In genomic region chr3:116229336-116229735, GRCm38 (mm10) we compare ENCODE assay signal across 32 mouse cellular contexts. TPM values are rescaled to one million over a fixed set of nuclear protein-coding genes. Genes with fewer than 3 reads are reported as not detected.
DNase-seq lines count a peak whose midpoint lies in the region; ATAC-seq and TF ChIP-seq lines count a peak whose summit lies in the region.
"Had no signal": no experiment of that assay in that cellular context is flagged by ENCODE, and none has a peak within 500 bp of the region (broad histone marks: within the 10 kb centered on the region; RNA-seq: fewer than 3 reads in every experiment).

No protein-coding gene starts in this region.

- no peak for TF ChIP-seq CTCF in midbrain, postnatal 0 days (IDR thresholded peaks at IDR 0.05)

- no peak overlapping the region for H3K4me2 ChIP-seq in forebrain, embryonic 12.5 days
- no peak overlapping the region for H3K4me2 ChIP-seq in forebrain, embryonic 14.5 days (ENCODE audit: low read length)
- H3K4me2 ChIP-seq in liver, embryonic 11.5 days, result no peak overlapping the region
- H3K4me2 ChIP-seq in liver, embryonic 12.5 days, result no peak overlapping the region
- no peak overlapping the region for H3K4me2 ChIP-seq in embryonic facial prominence, embryonic 11.5 days (ENCODE audit: low read depth, low read length)
- no peak overlapping the region for H3K4me2 ChIP-seq in midbrain, postnatal 0 days (ENCODE audit: low read depth, low read length, poor library complexity, severe bottlenecking)
- H3K4me2 ChIP-seq: heart, embryonic 13.5 days; hindbrain, embryonic 15.5 days; kidney, embryonic 15.5 days; stomach, embryonic 15.5 days had no signal

- H3K27me3 ChIP-seq in forebrain, embryonic 12.5 days, result no peaks in the 10 kb centered on the region
- no peaks in the 10 kb centered on the region for H3K27me3 ChIP-seq in forebrain, embryonic 14.5 days (replicated peaks; ENCODE audit: control insufficient read depth, insufficient read depth, low read length)
- no peaks in the 10 kb centered on the region for H3K27me3 ChIP-seq in liver, embryonic 11.5 days (replicated peaks; ENCODE audit: control insufficient read depth, insufficient read depth, low read length)
- no peaks in the 10 kb centered on the region for H3K27me3 ChIP-seq in liver, embryonic 12.5 days (replicated peaks)
- no peaks in the 10 kb centered on the region for H3K27me3 ChIP-seq in embryonic facial prominence, embryonic 11.5 days (ENCODE audit: control insufficient read depth, insufficient read depth, low read length)
- no peaks in the 10 kb centered on the region for H3K27me3 ChIP-seq in midbrain, postnatal 0 days (ENCODE audit: insufficient read depth, low read length)
- H3K27me3 ChIP-seq: heart, embryonic 13.5 days; hindbrain, embryonic 15.5 days; kidney, embryonic 15.5 days; stomach, embryonic 15.5 days had no signal

- 82% methylated on average over 4 of the region's 4 CpGs for WGBS in forebrain, embryonic 12.5 days
- 83% methylated on average over 4 of the region's 4 CpGs for WGBS in forebrain, embryonic 14.5 days
- 74% methylated on average over 4 of the region's 4 CpGs for WGBS in liver, embryonic 11.5 days
- WGBS in liver, embryonic 12.5 days (ENCODE audit: insufficient replicate concordance), result 58% methylated on average over 4 of the region's 4 CpGs
- WGBS in embryonic facial prominence, embryonic 11.5 days, result 81% methylated on average over 4 of the region's 4 CpGs
- WGBS in midbrain, postnatal 0 days, result 53% methylated on average over 4 of the region's 4 CpGs

- DNase-seq in forebrain, embryonic 14.5 days (ENCODE audit: low spot score), result no peak
- no peak for DNase-seq in liver, embryonic 11.5 days (ENCODE audit: low spot score)
- no peak for DNase-seq in embryonic facial prominence, embryonic 11.5 days (ENCODE audit: low spot score)
- no peak for DNase-seq in midbrain, postnatal 0 days (ENCODE audit: low spot score)
- no peak for DNase-seq in left cerebral cortex, adult 9 months (ENCODE audit: low spot score in 2 of 2)
- DNase-seq: adrenal gland, adult 8-10 months; cerebellum, adult 2 months; cerebellum, postnatal 14 days; gastrocnemius, adult 2 months; gastrocnemius, postnatal 36 days; heart, postnatal 10 days; kidney, adult 18-20 months; kidney, postnatal 25 days; liver, postnatal 0 days; right cerebral cortex, postnatal 25 days; thymus, postnatal 14 days had no signal

- H3K4me3 ChIP-seq in forebrain, embryonic 12.5 days (replicated peaks), result no peak overlapping the region
- no peak overlapping the region for H3K4me3 ChIP-seq in forebrain, embryonic 14.5 days (ENCODE audit: low read depth, low read length)
- H3K4me3 ChIP-seq in liver, embryonic 11.5 days (ENCODE audit: low read depth, low read length), result no peak overlapping the region
- no peak overlapping the region for H3K4me3 ChIP-seq in liver, embryonic 12.5 days
- H3K4me3 ChIP-seq in embryonic facial prominence, embryonic 11.5 days (ENCODE audit: low read depth, low read length), result no peak overlapping the region
- H3K4me3 ChIP-seq in midbrain, postnatal 0 days (ENCODE audit: low read depth, low read length), result no peak overlapping the region
- H3K4me3 ChIP-seq: gastrocnemius, adult 2 months; heart, embryonic 13.5 days; hindbrain, embryonic 15.5 days; kidney, embryonic 15.5 days; layer of hippocampus, adult 2 months; left cerebral cortex, adult 2 months; stomach, embryonic 15.5 days had no signal

- H3K9ac ChIP-seq in forebrain, embryonic 12.5 days, result no peak overlapping the region
- H3K9ac ChIP-seq in forebrain, embryonic 14.5 days (ENCODE audit: low read length), result no peak overlapping the region
- H3K9ac ChIP-seq in liver, embryonic 11.5 days (ENCODE audit: low read depth, low read length), result no peak overlapping the region
- H3K9ac ChIP-seq in liver, embryonic 12.5 days, result no peak overlapping the region
- H3K9ac ChIP-seq in embryonic facial prominence, embryonic 11.5 days (replicated peaks; ENCODE audit: low read length), result no peak overlapping the region
- no peak overlapping the region for H3K9ac ChIP-seq in midbrain, postnatal 0 days (replicated peaks; ENCODE audit: low read length, poor library complexity, severe bottlenecking)
- H3K9ac ChIP-seq: heart, embryonic 13.5 days; hindbrain, embryonic 15.5 days; kidney, embryonic 15.5 days; liver, postnatal 0 days; stomach, embryonic 15.5 days had no signal

- no peaks in the 10 kb centered on the region for H3K9me3 ChIP-seq in forebrain, embryonic 12.5 days
- no peaks in the 10 kb centered on the region for H3K9me3 ChIP-seq in forebrain, embryonic 14.5 days (replicated peaks; ENCODE audit: control insufficient read depth, low read length)
- H3K9me3 ChIP-seq in liver, embryonic 11.5 days (ENCODE audit: control insufficient read depth, low read length), result no peaks in the 10 kb centered on the region
- H3K9me3 ChIP-seq in liver, embryonic 12.5 days (replicated peaks), result no peaks in the 10 kb centered on the region
- no peaks in the 10 kb centered on the region for H3K9me3 ChIP-seq in embryonic facial prominence, embryonic 11.5 days (replicated peaks; ENCODE audit: control insufficient read depth, low read length)
- no peaks in the 10 kb centered on the region for H3K9me3 ChIP-seq in midbrain, postnatal 0 days (ENCODE audit: low read length)
- H3K9me3 ChIP-seq: G1E; heart, embryonic 13.5 days; hindbrain, embryonic 15.5 days; kidney, embryonic 15.5 days; stomach, embryonic 15.5 days had no signal

- no peaks in the 10 kb centered on the region for H3K36me3 ChIP-seq in forebrain, embryonic 12.5 days (replicated peaks)
- no peaks in the 10 kb centered on the region for H3K36me3 ChIP-seq in forebrain, embryonic 14.5 days (ENCODE audit: control insufficient read depth, insufficient read depth, low read length)
- H3K36me3 ChIP-seq in liver, embryonic 11.5 days (ENCODE audit: control insufficient read depth, insufficient read depth, low read length), result no peaks in the 10 kb centered on the region
- H3K36me3 ChIP-seq in liver, embryonic 12.5 days, result no peaks in the 10 kb centered on the region
- H3K36me3 ChIP-seq in embryonic facial prominence, embryonic 11.5 days (replicated peaks; ENCODE audit: control insufficient read depth, insufficient read depth, low read depth, low read length), result no peaks in the 10 kb centered on the region
- H3K36me3 ChIP-seq in midbrain, postnatal 0 days (ENCODE audit: insufficient read depth, low read length), result no peaks in the 10 kb centered on the region
- H3K36me3 ChIP-seq: G1E; heart, embryonic 13.5 days; hindbrain, embryonic 15.5 days; kidney, embryonic 15.5 days; stomach, embryonic 15.5 days had no signal

- no peak overlapping the region for H3K27ac ChIP-seq in forebrain, embryonic 12.5 days
- H3K27ac ChIP-seq in forebrain, embryonic 14.5 days (ENCODE audit: low read depth, low read length), result no peak overlapping the region; the same call in 1 of the 2 replicates
- no peak overlapping the region for H3K27ac ChIP-seq in liver, embryonic 11.5 days (ENCODE audit: low read depth, low read length)
- no peak overlapping the region for H3K27ac ChIP-seq in liver, embryonic 12.5 days
- H3K27ac ChIP-seq in embryonic facial prominence, embryonic 11.5 days (replicated peaks; ENCODE audit: low read depth, low read length), result no peak overlapping the region
- no peak overlapping the region for H3K27ac ChIP-seq in midbrain, postnatal 0 days (ENCODE audit: low read depth, low read length)
- H3K27ac ChIP-seq: gastrocnemius, adult 2 months; heart, embryonic 13.5 days; hindbrain, embryonic 15.5 days; kidney, embryonic 15.5 days; layer of hippocampus, adult 2 months; left cerebral cortex, adult 2 months; macrophage; stomach, embryonic 15.5 days had no signal

- no peaks in the 10 kb centered on the region for H3K4me1 ChIP-seq in forebrain, embryonic 12.5 days
- H3K4me1 ChIP-seq in forebrain, embryonic 14.5 days (ENCODE audit: control insufficient read depth, insufficient read depth, low read length), result no peaks in the 10 kb centered on the region
- H3K4me1 ChIP-seq in liver, embryonic 11.5 days (replicated peaks; ENCODE audit: control insufficient read depth, insufficient read depth, low read length), result no peaks in the 10 kb centered on the region
- H3K4me1 ChIP-seq in liver, embryonic 12.5 days, result no peaks in the 10 kb centered on the region
- no peaks in the 10 kb centered on the region for H3K4me1 ChIP-seq in embryonic facial prominence, embryonic 11.5 days (ENCODE audit: control insufficient read depth, insufficient read depth, low read length)
- H3K4me1 ChIP-seq in midbrain, postnatal 0 days (ENCODE audit: insufficient read depth, low read length), result no peaks in the 10 kb centered on the region
- H3K4me1 ChIP-seq: hindbrain, embryonic 15.5 days; kidney, embryonic 15.5 days; stomach, embryonic 15.5 days had no signal

- peak; percentile 20; the same call in 1 of the 2 replicates for ATAC-seq in forebrain, embryonic 12.5 days (ENCODE audit: low FRiP score)
- ATAC-seq in forebrain, embryonic 14.5 days, result no peak
- ATAC-seq in liver, embryonic 11.5 days (replicated peaks; ENCODE audit: low FRiP score), result peak; percentile 45; the same call in 1 of the 2 replicates
- no peak for ATAC-seq in liver, embryonic 12.5 days
- ATAC-seq in embryonic facial prominence, embryonic 11.5 days (replicated peaks; ENCODE audit: insufficient number of reproducible peaks, low FRiP score, low TSS enrichment, low read depth), result peak; percentile 4; the same call in 1 of the 2 replicates
- peak; percentile 52; the same call in 1 of the 2 replicates for ATAC-seq in midbrain, postnatal 0 days (ENCODE audit: low FRiP score)
- ATAC-seq: inflammation-experienced regulatory T-cells, adult 6 months; liver, postnatal 0 days; lung, postnatal 0 days had no signal

RNA-seq across cellular contexts. Expression of gene Gpr88, which starts 24.0 kb away (rescaled TPM):
- polyA plus RNA-seq in forebrain, embryonic 12.5 days (2016; fragmentation: Nextera tagmentation; extraction: Ambion mirVana), result 1.5 and 3.2 TPM in 2 replicates
- polyA plus RNA-seq in forebrain, embryonic 14.5 days (2014; fragmentation: Nextera tagmentation; extraction: Ambion mirVana), result 5.2 and 9.6 TPM in 2 replicates
- polyA plus RNA-seq in liver, embryonic 11.5 days (2014; fragmentation: Nextera tagmentation; extraction: Ambion mirVana), result 0.34 and 1.0 TPM in 2 replicates
- polyA plus RNA-seq in liver, embryonic 12.5 days (2016; fragmentation: Nextera tagmentation; extraction: Ambion mirVana), result 0.20 and 0.35 TPM in 2 replicates
- polyA plus RNA-seq in embryonic facial prominence, embryonic 11.5 days (2014; fragmentation: Nextera tagmentation; extraction: Ambion mirVana), result 0.20 and 0.56 TPM in 2 replicates
- total RNA-seq in midbrain, postnatal 0 days (2014; rRNA removed), result 8.9 and 9.1 TPM in 2 replicates
- 2.2 and 2.5 TPM in 2 replicates for polyA plus RNA-seq in midbrain, postnatal 0 days (2015; fragmentation: Nextera tagmentation; extraction: Ambion mirVana)
- total RNA-seq: gastrocnemius, adult 2 months; gastrocnemius, postnatal 36 days; hematopoietic stem cell, adult 5-6 weeks; liver, adult 2 months; neutrophil, adult 5-6 weeks had no signal
- polyA plus RNA-seq: C2C12; G1E; inflammation-experienced regulatory T-cells, adult 6 months; liver, adult 2 months; macrophage had no signal

Comparison
In these comparisons a context has a peak if more than half of its experiments do, and no peak if none do; other contexts are left out.
1. ATAC-seq: peak in forebrain, embryonic 12.5 days (single experiment), liver, embryonic 11.5 days (single experiment), embryonic facial prominence, embryonic 11.5 days (single experiment) and midbrain, postnatal 0 days (single experiment); none in forebrain, embryonic 14.5 days (single experiment) and liver, embryonic 12.5 days (single experiment).